Mouse (Mus musculus) heart, adult 11 months (tissue): Measurements from ENCODE around the gene Ak5.

ENCODE experiments used
- DNase-seq: peaks from one replicate; pipeline ENCODE4 v3.0.0; 2022

Ak5 gene

DNA sequence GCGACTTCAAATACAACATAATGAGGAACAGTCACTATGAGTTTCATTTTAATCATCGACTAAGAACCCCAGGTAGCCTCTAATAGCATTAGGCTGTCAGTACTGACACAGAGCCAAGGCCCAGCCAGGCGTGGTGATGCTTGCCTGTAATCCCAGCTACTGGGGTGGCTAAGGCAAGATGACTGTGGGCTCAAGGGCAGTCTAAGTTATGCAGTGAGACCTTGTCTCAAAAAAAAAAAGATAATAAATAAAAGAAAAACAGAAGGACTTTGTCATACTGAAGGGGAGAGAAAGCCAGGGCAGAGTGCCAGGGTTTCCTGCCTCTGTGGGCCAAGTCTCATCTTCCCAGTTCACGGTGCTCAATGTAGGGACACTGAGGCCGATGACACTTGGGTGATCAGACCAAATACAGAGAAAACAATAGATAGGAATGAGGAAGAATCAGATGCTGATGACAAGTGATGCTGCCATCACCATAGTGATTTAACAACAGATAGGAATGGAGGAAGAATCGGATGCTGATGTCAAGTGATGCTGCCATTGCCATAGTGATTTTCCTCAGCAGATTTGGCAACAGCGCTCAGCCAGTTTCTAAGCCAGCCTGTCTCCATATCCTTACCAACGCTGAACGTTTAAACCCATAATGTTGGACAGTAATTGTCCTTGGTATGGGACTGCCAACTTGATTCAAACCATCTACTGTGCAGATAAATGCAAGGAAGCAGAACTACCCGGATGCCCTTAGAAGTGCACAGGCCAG, 42.9 kb downstream of the Ak5 start:
- DNase-seq, result peak; percentile 42

DNA sequence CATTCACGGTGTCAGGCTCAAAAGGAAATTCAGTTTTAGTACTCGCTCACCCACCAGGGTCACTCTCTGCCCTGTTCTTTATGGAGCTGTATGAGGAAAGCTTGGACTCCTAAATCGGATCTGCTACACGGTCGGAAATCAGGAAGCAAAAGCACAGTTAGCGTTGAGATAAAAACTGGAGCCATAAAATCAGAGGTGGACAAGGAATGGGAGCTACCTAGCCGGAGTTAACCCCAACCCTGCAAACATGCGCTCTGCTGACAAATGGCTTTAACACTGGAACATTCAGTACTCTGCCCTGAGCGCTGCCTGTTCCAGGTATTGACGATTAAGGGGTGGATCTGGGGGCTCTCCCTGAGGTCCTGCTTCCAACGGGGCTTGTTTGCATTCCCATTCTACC, 47.6 kb downstream of the Ak5 start:
- peak; percentile 25 for DNase-seq

DNA sequence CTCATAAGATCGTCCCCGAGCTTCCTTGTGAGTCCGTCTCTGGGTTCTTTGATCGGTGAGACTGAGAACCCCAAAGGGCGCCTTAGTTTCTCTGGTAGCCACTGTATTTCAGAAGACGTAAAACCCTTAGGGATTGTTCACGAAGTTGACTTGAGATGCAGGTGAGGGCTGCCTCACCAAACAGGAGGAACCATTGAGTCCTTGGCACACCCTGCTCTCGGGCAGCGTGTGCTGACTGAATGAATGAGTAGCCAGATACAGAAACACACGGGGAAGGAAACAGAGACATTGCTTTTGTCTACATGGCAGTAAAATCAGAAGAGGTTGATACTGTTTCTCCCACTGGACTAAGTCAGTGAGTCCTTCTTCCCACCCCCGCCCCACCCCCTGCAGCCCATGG, 48.1 kb downstream of the Ak5 start:
- peak; percentile 56 for DNase-seq

GRCm38 (mm10) chr3:152609076-152609475, 59.1 kb downstream of the Ak5 start:
- peak; percentile 23 for DNase-seq

GRCm38 (mm10) chr3:152605849-152606248, 62.3 kb downstream of the Ak5 start:
- DNase-seq, result peak; percentile 78

DNA sequence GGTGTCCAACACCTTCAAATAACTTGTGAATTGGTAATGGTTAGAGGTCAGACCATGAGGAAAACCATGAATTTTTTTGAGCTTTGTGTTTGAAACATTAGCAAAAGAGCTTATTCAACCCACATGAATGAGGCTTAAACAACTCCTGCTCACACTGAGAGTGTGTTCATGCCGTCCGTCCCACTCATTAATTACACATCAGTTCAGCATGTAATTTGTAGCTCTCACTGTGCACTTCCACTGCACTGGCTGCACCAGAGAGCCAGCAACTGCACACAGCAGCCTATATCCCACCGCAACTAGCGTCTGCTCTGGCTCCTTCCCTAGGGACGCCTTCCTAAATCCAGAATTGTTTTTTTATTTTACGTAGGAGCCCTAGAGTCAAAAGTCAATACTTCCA, 68.5 kb downstream of the Ak5 start:
- DNase-seq, result no peak

GRCm38 (mm10) chr3:152596406-152597050, 71.6 kb downstream of the Ak5 start:
- DNase-seq, result peak; percentile 61

GRCm38 (mm10) chr3:152592767-152593425, 75.3 kb downstream of the Ak5 start:
- DNase-seq, result peak; percentile 76

GRCm38 (mm10) chr3:152590491-152590890, 77.7 kb downstream of the Ak5 start:
- DNase-seq, result peak; percentile 76

DNA sequence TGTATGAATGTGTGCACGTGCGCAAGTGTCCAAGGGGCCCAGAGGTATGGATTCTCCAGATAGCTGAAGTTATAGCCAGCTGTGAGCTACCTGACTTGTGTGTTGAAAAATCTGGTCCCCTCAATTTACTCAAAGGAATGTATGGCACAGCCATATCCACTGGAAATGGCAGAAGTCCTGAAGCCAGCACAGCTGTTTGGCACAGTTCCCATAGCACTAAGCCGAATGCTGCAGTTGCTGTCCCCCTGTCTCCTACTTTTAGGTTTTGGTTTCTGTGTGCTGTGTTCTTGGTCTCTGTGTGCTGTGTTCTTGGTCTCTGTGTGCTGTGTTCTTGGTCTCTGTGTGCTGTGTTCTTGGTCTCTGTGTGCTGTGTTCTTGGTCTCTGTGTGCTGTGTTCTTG, 79.1 kb downstream of the Ak5 start:
- DNase-seq, result peak; percentile 45

GRCm38 (mm10) chr3:152587007-152587406, 81.2 kb downstream of the Ak5 start:
- peak; percentile 67 for DNase-seq

DNA sequence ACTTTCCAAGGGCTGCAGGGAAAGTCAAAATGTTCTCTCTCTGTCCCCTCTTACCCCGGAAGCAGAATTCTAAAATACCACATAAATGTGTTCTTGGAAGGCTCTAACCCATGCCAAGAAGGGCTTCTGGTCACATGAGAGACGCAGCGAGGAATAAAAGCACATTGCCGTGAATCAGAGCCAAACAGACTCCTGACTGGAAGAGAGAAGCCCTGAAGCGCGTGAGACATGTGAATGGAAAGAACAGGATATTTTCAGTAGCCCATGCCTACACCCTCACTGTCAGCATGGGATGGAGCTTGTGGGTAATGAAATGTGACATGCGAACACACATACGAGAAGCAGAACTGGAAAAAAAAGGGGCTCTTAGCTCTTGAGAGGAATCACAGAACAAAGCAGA, 82.0 kb downstream of the Ak5 start:
- DNase-seq, result peak; percentile 52

DNA sequence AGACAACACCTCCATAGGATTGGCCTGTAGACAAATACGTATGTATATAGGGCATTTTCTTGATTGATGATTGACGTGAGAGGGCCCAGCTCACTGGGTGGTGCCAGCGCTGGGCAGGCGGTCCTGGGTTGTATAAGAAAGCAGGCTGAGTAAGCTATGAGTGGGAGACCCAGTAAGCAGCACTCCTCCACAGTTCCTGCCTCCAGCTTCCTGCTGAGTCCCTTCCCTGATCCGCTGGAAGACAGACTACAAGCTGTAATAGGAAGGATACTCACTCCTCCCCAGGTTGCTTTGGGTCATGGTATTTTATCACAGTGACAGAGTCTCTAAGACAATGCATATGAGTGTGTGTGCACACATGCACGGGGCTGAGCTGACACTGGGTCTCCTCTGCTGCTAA, 82.6 kb downstream of the Ak5 start:
- no peak for DNase-seq

- DNase-seq, result peak; percentile 30
Observed at GRCm38 (mm10) chr3:152583033-152583432, 85.1 kb downstream of the Ak5 start.

DNA sequence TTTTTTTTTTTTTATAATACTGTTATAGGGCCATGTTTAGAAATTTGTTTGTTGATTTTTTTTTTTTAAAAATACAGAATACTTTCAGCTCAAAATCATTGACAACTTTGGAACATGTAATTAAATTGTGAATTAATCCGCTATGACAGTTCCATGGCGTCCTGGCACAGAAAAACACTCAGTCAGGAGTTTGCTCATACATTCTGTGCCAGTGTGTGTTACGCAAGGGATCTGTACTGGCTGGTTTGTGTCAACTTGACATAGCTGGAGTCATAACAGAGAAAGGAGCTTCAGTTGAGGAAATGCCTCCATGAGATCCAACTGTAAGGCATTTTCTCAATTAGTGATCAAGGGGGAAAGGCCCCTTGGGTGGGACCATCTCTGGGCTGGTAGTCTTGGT, 86.3 kb downstream of the Ak5 start:
- DNase-seq, result peak; percentile 62

DNA sequence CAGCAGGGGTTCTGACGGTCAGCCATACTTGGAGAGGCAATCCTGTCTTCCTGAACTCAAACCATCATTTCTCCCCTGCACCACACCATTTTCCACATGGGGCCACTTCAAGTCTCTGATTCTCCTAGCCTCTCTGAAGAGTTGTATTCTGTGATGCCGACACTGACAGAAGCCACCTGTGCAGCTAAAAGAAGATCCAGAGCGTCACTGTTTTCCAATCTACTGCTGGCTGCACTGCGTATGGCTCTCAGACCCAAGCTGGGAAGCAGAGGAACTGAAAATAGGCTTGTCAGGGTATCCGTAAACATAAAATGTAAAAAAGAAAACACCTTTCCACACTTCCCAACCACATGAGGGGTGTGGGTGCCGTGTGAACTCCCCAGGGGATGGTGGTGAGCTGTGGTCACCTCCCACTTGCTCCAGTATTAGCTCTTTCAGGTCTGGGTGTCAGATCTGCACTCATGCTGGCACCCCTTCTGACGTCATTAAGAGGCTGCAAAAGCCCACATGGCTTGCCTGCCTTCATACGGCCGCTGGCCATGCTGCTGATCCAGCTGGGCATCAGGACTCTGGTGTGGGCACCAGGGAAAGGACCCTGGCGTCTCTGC, 88.1 kb downstream of the Ak5 start:
- DNase-seq, result peak; percentile 61

- peak; percentile 51 for DNase-seq
Observed at GRCm38 (mm10) chr3:152578282-152579228, 89.6 kb downstream of the Ak5 start.

DNA sequence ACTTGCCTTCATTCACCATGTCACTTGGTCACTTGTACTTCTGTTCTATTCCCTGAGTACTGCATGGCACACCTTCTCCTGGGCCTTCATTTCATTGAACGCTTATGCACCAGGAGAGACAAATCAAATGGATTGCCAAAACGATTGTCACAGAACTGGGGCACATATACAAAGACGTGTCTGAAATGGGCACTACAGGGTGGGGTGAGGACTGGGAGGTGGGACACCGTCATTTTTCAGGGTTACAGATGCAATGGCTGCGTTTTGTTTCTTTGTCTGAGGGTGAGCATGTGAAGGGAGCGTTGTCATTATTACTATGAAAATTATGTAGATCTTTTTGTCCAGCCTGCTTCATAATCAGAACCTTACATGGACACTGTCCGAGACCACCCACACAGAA, 90.4 kb downstream of the Ak5 start:
- peak; percentile 76 for DNase-seq

GRCm38 (mm10) chr3:152577273-152577672, 90.9 kb downstream of the Ak5 start:
- peak; percentile 78 for DNase-seq

DNA sequence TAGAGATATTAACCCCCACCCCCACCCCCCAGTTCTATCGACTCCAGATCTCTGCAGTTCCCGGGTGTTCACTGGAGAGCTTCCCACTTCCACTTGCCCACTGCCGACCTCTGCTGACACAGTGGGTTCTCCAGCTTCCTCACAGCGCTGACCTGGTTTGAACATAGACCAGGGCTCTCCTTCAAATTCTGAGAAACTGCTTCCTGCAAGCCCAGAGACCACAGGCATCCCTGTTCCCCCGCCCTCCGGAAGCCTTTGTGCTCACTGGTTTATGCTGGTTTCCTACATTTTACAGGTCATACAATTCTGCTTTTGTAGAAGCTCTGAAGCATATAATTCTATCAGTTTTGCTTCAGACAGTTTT, 98.9 kb downstream of the Ak5 start:
- DNase-seq, result peak; percentile 79

- DNase-seq, result peak; percentile 83
Observed at GRCm38 (mm10) chr3:152568455-152569241, 99.5 kb downstream of the Ak5 start.
